In genomic region chr8:124833430-124834205, GRCm38 (mm10) we compare ENCODE assay signal across 12 mouse cellular contexts. TPM values are rescaled to one million over a fixed set of nuclear protein-coding genes. Genes with fewer than 3 reads are reported as not detected.
A peak's percentile ranks its signal among the peaks of the same experiment; 100 is the strongest.
DNase-seq lines count a peak whose midpoint lies in the region; ATAC-seq and TF ChIP-seq lines count a peak whose summit lies in the region.
"Had no signal": no experiment of that assay in that cellular context is flagged by ENCODE, and none has a peak within 500 bp of the region (broad histone marks: within the 10 kb centered on the region; RNA-seq: fewer than 3 reads in every experiment).

No protein-coding gene starts in this region.

- peak; percentile 96 for DNase-seq in heart, adult 11 months
- DNase-seq in heart, postnatal 25 days (ENCODE audit: low spot score): no peak
- DNase-seq in MN1 (ENCODE audit: low spot score): peak; percentile 27
- no peak for DNase-seq in heart, embryonic 10.5 days (ENCODE audit: low spot score)
- no peak for DNase-seq in cerebellum, adult 2 months
- no peak for DNase-seq in gastrocnemius, postnatal 10 days
- DNase-seq in right cerebral cortex, adult 18-20 months: no peak
- DNase-seq: cerebellum, postnatal 10 days; retina, postnatal 1 day had no signal

- peaks cover 27% of the 10 kb centered on the region for H3K27me3 ChIP-seq in heart, embryonic 10.5 days (ENCODE audit: insufficient read depth, poor library complexity, severe bottlenecking)
- H3K27me3 ChIP-seq in limb, embryonic 12.5 days: no peaks in the 10 kb centered on the region; the same call in 1 of the 2 replicates
- no peaks in the 10 kb centered on the region for H3K27me3 ChIP-seq in cerebellum, adult 2 months (ENCODE audit: control insufficient read depth, insufficient read depth, low read length)

- no peaks in the 10 kb centered on the region for H3K9me3 ChIP-seq in heart, embryonic 10.5 days
- H3K9me3 ChIP-seq in limb, embryonic 12.5 days: no peaks in the 10 kb centered on the region

- peak overlapping the region; percentile 20; the same call in 1 of the 2 replicates for H3K4me3 ChIP-seq in heart, embryonic 10.5 days
- H3K4me3 ChIP-seq in limb, embryonic 12.5 days (replicated peaks): 0 out of 2 replicates have a peak overlapping the region, but pooled peaks have one; percentile 15
- H3K4me3 ChIP-seq in cerebellum, adult 2 months (replicated peaks; ENCODE audit: insufficient read depth, low read depth, low read length): no peak overlapping the region

- H3K36me3 ChIP-seq in heart, embryonic 10.5 days: peaks cover 14% of the 10 kb centered on the region
- H3K36me3 ChIP-seq in limb, embryonic 12.5 days: peaks cover 10% of the 10 kb centered on the region

- WGBS in heart, embryonic 10.5 days: 26% methylated on average over 15 of the region's 15 CpGs
- WGBS in limb, embryonic 12.5 days: 38% methylated on average over 15 of the region's 15 CpGs
- WGBS in cerebellum, adult 2 months: 37% methylated on average over 15 of the region's 15 CpGs

- H3K9ac ChIP-seq in limb, embryonic 12.5 days (replicated peaks): no peak overlapping the region

- H3K27ac ChIP-seq in heart, embryonic 10.5 days: peak overlapping the region; percentile 56
- no peak overlapping the region for H3K27ac ChIP-seq in limb, embryonic 12.5 days
- H3K27ac ChIP-seq in cerebellum, adult 2 months (ENCODE audit: insufficient read depth, low read length): no peak overlapping the region

- no peak for ATAC-seq in limb, embryonic 12.5 days (ENCODE audit: insufficient number of reproducible peaks, insufficient read depth, low FRiP score, low TSS enrichment, low read depth)

- peaks cover 20% of the 10 kb centered on the region for H3K4me1 ChIP-seq in heart, embryonic 10.5 days
- H3K4me1 ChIP-seq in limb, embryonic 12.5 days (replicated peaks): peaks cover 14% of the 10 kb centered on the region; the same call in 1 of the 2 replicates
- peaks cover 3% of the 10 kb centered on the region for H3K4me1 ChIP-seq in cerebellum, adult 2 months (ENCODE audit: control insufficient read depth, insufficient read depth, low read length)

- no peak for TF ChIP-seq POLR2A in cerebellum, adult 2 months (IDR thresholded peaks at IDR 0.05; ENCODE audit: borderline replicate concordance, insufficient read depth, low read length)

- intact Hi-C loops in heart, postnatal 25 days (cut with DNase I): loop anchor here (2.0 kb wide), 1 partner anchor 29 kb away; the partner anchor contains the start of genes 2810004N23Rik and Gnpat

- peak overlapping the region; percentile 37 for H3K4me2 ChIP-seq in limb, embryonic 12.5 days

- no peak for TF ChIP-seq CTCF in cerebellum, adult 2 months (IDR thresholded peaks at IDR 0.05; ENCODE audit: borderline replicate concordance, insufficient read depth, low read depth, low read length)

RNA-seq across cellular contexts. Expression of gene Gnpat, which starts 29.2 kb away (rescaled TPM):
- 100 to 1,000 TPM; 168 to 181 TPM for total RNA-seq in heart, postnatal 25 days (2021)
- polyA plus RNA-seq in heart, embryonic 10.5 days (2016; fragmentation: Nextera tagmentation; extraction: Ambion mirVana): 132 and 134 TPM in 2 replicates
- 116 and 119 TPM in 2 replicates for polyA plus RNA-seq in limb, embryonic 12.5 days (2016; fragmentation: Nextera tagmentation; extraction: Ambion mirVana)
- 98.3 and 100 TPM in 2 replicates for polyA plus RNA-seq in cerebellum, adult 2 months (2012; rRNA removed)
- 10 to 100 TPM; 92.7 to 98.3 TPM for total RNA-seq in gastrocnemius, postnatal 10 days (2021)

RNA-seq across cellular contexts. Expression of gene 2810004N23Rik, which starts 29.3 kb away (rescaled TPM):
- 10 to 100 TPM; 39.7 to 45.5 TPM for total RNA-seq in heart, postnatal 25 days (2021)
- 66.0 and 67.5 TPM in 2 replicates for polyA plus RNA-seq in heart, embryonic 10.5 days (2016; fragmentation: Nextera tagmentation; extraction: Ambion mirVana)
- 61.1 and 62.4 TPM in 2 replicates for polyA plus RNA-seq in limb, embryonic 12.5 days (2016; fragmentation: Nextera tagmentation; extraction: Ambion mirVana)
- 15.0 and 15.7 TPM in 2 replicates for polyA plus RNA-seq in cerebellum, adult 2 months (2012; rRNA removed)
- total RNA-seq in gastrocnemius, postnatal 10 days (2021): 10 to 100 TPM; 32.7 to 33.3 TPM

RNA-seq across cellular contexts. Expression of gene Trim67, which starts 40.7 kb away (rescaled TPM):
- total RNA-seq in heart, postnatal 25 days (2021): under 1 TPM; 0.53 to 0.73 TPM
- 0.05 and 0.10 TPM in 2 replicates for polyA plus RNA-seq in heart, embryonic 10.5 days (2016; fragmentation: Nextera tagmentation; extraction: Ambion mirVana)
- polyA plus RNA-seq in limb, embryonic 12.5 days (2016; fragmentation: Nextera tagmentation; extraction: Ambion mirVana): 0.05 TPM in 1 of 2 replicates, not detected in the other
- polyA plus RNA-seq in cerebellum, adult 2 months (2012; rRNA removed): 19.4 and 23.3 TPM in 2 replicates
- total RNA-seq in gastrocnemius, postnatal 10 days (2021): under 1 TPM; 0.18 to 0.23 TPM
- total RNA-seq: hematopoietic stem cell, adult 5-6 weeks; monocyte, adult 5-6 weeks had no signal

Comparison
In these comparisons a context has a peak if more than half of its experiments do, and no peak if none do; other contexts are left out.
1. DNase-seq: peak in heart, adult 11 months (single experiment) and MN1 (single experiment); none in heart, postnatal 25 days (single experiment), heart, embryonic 10.5 days (single experiment), cerebellum, adult 2 months (0 of 2), gastrocnemius, postnatal 10 days (single experiment) and right cerebral cortex, adult 18-20 months (single experiment).
2. RNA of gene Trim67, which starts 40.7 kb away (polyA plus RNA-seq): 19.4 to 23.3 TPM in cerebellum, adult 2 months; 0.05 to 0.10 TPM in heart, embryonic 10.5 days and 0.05 TPM in limb, embryonic 12.5 days; every median in the first group is over 10 times any median in the second.